Mouse (Mus musculus) right cerebral cortex, postnatal 14 days (tissue): ENCODE data around the gene Dnajb8.
A peak's percentile ranks its signal among the peaks of the same experiment; 100 is the strongest.

Source experiments
- DNase-seq: peaks from one replicate; pipeline ENCODE4 v3.0.0; 2022

Dnajb8 gene

DNA sequence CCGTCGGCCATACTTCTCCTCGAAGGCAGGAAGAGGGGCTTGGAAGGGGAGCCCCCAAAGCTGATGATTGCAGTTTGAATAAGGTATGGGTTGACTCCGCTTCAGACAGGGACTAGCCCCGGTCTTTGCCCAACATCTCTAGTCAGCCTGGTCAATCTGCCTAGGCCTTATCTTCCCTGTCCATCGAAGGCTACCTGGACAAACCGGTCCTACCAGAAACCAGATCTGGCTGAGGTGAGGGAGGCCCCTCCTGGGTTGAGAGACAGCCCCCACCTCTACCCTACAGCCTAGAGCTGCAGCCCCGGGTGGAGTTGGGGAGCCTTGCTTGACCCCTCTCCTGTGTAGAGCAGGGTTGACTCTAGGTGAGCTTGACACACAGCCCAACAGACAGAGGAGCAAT, 11.9 kb downstream of the Dnajb8 start:
- no peak for DNase-seq

DNA sequence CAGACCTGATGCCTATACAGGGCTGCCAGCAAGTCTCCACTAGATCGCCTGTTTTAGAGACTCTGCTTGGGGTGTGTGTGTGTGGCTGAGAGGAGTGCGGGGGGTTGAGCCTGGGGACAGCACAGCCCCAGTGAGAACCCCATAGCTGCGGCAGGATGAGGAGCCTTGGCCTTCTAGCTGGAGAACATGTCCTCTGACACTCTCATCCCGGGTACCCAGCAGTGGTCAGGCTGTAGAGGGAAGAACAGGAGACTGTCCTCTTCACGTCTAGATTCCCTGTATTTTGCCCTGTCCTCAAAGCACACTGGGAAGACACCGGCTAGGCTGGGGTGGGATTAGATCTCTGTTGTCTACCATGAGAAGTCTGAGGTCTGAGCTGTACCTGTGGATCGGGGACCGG, 13.4 kb downstream of the Dnajb8 start:
- DNase-seq, result no peak

DNA sequence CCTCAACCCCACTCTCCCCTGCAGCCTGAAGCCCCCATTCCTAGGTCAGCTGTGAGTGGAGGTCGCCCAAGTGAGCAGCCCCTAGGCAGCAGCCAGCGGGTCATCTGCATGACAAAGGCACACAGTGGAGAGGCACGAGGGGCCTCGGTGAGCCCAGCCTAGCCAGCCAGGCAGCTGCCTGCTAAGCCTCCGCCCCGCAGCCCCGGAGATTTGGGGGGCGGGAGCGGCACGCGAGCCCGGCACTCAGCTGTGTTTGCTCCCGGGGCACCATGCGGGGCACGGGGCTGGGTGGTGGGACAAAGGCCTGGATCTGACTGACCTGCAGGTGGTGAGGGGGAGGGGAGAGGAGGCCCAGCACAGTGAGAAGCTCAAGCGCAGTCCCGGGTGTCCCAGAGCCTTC, 13.9 kb downstream of the Dnajb8 start:
- DNase-seq, result no peak

DNA sequence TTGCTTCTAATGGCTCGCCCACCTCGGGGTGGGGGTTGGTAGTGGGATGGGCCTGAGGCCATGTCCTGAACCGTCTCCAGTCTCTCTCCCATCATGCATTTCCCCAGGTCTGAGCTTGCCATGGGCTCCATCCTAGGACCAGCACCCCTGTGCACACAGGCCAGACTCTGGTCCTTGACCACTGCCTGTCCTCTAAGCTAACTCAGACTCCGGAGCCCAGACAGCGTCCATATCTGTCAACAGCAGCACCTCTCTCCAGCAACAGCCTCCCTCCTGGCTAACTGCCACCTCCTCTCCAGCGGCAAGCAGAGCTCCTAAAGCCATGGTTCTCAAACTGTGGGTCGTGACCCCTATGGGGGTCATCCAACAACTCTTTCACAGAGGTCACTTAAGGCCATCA, 14.4 kb downstream of the Dnajb8 start:
- no peak for DNase-seq

DNA sequence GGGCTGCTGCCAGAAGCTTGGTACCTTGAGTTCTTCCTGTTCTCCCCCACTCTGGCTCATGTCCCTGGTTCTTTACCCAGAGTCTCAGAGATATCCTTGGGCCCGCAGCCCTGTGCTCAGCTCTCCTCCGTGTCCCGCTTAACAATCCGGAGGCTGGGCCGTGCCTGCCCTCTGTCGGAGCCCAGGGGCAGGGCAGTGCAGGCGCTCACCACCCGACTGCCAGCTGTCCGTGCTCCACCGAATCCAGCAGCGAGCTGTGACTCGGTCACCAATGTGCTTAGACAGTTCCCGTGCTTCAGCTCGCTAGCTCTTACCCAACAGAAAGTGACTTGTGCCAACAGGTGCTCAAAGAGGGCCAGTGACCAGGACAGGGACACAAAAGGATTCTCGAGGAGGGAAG, 20.5 kb downstream of the Dnajb8 start:
- peak; percentile 50 for DNase-seq

DNA sequence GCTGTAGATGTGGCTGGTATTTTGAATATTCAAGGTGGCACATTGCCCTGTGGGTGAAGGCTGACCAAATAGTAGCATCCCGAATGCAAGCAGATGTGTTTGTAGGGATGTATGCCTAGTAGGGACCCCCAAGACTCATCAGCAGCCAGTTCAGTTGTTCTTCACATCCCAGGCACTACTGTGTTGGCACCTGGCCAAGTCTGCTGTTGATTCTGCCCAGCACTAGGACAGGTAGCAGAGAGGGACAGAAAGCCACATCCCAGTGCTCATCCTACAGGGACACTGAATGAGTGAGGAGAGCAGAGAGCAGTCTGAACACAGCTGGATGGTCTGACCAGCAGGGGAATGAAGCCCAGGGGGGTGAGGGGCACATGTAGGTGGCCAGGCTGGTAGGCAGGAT, 27.2 kb downstream of the Dnajb8 start:
- no peak for DNase-seq

DNA sequence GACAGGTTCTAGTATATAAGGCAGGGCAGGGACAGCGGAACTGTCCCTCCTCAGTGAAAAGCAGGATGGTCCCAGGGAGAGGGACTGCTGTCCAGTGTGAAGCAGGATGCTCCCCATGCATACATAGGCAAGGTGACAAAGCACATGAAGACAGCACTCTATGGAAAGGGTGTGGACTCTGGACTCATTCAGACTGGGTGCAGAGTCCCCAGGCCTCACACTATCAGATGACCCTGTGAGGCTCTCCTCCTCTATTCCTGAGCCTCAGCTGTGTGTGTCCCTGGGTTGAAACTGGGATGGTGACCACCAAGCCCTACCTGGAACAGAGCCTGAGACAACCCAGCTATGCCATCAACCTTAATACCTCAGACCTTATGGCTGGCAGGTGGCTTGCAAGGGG, 29.3 kb downstream of the Dnajb8 start:
- DNase-seq, result no peak

DNA sequence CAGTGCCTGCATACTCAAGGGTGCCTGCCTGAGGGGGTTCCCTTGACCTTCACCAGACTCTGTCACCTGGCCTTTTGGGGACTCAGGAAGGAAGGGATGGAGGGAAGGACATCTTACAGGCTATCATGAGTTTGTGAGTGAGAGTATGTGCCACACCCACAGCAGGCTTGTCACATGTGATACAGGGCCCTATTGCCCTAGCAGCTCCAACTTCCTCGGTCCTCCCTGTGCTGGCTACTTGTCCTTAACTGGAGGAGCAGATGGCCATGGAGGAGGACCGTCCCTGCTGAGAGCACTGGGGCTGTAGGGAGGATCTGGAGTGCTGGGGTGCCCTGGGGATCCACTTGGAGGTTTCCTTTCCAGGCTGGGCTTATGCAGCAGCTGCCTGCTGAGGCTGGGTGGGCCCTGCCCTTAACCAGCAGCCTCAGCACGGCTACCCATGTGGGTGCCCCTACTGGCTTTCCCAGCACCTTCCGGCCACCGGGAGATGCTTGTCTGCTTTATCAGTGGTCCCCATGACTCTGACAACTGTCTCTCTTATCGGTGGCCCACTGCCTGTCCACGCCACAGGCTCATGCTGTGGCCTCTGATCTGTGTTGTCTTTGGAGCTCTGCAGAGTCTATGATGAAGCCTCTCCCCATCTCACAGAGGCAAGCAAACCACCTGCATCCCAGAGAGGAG, 29.9 kb downstream of the Dnajb8 start:
- no peak for DNase-seq

DNA sequence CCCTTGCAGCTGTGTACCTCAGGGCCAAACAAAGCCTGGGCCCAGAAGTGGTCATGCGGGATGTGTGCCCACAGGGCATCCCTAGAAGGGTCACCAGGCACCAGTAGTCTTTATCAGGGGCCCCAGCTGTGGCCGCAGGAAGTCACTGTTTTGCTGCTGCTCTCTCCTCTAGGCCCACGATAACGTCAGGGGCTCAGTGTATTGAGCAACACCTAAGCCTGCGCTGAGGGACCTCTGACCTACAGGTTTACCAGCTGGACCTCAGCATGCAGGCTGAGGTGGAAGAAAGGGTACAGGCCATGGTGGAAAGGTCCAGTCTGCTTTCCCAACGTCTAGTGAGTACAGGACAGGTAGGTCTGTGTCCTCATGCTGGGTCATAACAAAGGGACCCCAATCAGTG, 32.0 kb downstream of the Dnajb8 start:
- no peak for DNase-seq

DNA sequence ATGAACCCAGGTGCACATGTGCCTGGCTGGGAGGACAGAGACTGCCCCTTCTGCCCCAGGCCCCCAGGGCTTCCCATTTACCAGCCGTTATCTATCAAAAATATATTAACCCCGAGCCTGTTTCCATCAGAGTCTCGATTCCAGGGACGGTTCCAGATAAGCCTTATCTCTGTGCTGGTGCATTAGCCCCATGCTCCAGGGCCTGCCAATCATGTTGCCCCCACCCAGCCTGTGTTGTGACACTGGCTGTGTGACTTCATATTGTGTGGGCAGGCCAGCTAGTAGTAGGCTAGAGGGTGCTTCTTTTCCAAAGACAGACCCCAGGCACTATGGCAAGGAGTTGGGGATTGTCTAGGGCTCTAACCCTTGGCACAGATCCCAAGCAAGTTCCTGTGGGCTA, 33.4 kb downstream of the Dnajb8 start:
- no peak for DNase-seq

DNA sequence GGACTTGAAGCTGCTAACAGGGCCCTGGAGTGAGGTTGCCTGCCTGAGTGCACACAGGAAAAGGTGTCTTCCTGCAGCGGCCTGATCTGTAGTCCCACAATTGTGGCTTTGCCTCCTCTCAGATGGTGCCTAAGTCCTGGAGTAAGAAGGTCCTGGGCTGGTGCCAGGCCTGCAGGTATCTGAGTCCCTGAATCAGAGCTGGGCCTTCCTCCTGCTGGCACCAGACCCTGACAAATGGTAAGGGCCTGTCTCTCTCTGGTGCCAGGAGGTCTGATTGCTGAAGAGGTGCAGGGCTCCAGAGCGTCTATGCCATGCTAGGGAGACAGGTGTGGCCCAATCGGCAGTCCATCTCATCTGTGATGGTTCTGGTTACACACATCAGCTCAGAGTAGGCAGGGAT, 37.6 kb downstream of the Dnajb8 start:
- DNase-seq, result no peak

DNA sequence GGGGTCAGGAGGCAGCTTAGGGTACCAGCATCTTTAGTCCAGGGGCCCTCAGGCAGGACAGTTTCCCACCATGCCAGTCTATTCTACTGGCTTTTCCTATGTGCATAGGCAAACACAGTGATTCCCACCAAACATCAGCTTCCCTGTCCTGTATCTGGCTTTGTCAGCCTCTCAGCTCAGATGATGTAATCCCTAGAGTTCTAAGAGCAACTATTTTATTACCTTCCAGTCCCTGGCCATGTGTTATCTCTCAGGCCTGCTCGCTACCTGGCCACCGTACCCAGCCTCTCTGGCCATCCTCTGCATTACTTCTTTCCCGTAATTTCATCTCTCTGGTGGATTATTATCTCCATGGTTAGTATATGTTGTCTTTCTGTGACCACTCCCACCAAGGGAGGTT, 38.6 kb downstream of the Dnajb8 start:
- DNase-seq, result no peak

DNA sequence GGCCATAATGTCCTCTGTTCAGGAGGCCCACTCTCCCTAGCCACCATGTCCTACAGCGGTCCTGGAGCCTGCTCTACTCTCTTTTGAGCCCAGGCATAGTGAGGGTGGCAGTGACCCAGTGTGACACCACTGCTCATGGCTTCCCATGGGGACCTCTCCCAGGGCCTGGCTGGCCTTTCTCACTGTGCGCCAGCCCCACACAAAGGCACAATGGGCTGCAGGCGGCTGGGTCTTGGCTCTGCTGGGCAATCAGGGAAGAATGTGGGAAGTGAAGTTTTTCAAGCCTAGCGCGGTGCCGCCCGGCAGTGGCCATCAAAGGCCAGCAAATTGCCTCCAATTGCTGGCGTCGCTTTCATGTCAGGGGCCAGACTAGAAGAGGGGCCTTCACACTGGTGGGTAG, 40.1 kb downstream of the Dnajb8 start:
- DNase-seq, result no peak

DNA sequence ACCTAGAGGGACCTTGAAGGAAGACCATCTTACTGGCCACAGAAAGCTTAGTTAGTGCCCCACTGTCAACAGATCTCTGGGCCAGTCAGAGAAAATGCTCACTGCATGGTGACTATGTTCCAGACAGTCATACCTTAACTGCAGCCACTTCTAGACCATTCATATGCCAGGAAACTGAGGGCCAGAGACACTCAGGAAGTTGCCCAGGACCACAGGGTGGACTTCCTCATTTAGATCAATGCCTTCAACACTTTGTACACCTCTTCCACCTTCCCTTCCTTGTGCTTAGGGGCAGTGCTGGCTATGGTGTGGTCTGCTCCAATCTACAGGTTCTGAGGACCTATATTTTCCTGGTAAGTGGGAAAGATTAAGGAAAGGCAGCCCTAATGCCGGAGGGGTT, 43.3 kb downstream of the Dnajb8 start:
- DNase-seq, result no peak

DNA sequence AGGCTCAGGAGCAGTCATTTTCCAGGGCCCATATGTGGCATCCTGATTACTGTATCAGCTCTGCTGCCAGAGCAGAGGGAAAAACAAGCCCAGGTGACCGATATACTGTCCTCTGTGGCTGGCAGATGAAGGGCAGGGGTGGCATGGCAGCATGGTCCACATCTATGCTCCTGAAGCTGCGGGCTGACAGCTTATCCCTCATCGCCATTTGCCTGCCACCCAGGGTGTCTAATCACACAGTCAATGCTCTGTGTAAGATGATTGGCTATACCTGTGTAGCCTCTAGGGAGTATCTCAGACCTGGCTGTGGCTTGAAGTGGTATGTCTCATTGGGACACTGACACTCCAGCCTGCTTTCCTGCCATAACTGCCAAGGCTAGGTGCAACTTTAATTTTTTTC, 44.0 kb downstream of the Dnajb8 start:
- no peak for DNase-seq

DNA sequence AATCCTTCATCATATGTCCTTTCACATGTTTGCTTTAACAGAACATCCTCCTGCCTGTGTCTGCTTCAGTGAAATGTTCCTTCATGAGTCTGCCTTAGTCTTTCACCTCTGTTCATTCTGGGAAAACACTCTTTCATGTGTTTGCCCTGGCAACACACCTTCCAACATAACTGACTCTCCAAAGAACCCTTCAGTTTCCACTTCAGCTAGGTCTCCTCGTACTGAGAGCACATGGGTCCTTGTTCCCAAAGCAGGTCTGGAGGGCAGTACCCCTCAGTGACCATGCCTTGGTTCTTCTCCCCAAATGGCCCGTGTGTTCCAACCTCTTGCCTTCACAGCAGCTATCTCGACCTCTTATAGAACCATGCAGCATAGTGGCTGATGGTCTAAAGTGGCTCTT, 45.0 kb downstream of the Dnajb8 start:
- no peak for DNase-seq

DNA sequence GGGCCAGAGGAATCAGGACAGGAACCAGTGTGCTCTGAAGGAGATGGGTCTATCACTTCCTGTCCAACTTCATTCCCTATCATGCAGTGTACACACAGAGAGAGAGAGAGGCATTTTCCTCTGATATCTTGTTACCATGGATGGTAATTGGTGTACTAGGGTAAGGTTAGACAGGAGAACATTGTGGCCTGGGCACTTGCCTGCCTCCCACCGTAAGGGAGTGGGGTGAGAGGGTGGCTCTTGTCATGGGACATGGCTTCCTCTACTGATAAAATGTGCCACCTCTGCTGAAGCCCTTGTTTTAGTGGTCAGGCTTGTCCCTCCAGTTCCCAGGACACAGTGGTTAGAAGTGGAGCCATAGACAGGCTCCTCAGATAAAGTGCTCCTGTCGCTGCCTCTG, 45.9 kb downstream of the Dnajb8 start:
- DNase-seq, result no peak

DNA sequence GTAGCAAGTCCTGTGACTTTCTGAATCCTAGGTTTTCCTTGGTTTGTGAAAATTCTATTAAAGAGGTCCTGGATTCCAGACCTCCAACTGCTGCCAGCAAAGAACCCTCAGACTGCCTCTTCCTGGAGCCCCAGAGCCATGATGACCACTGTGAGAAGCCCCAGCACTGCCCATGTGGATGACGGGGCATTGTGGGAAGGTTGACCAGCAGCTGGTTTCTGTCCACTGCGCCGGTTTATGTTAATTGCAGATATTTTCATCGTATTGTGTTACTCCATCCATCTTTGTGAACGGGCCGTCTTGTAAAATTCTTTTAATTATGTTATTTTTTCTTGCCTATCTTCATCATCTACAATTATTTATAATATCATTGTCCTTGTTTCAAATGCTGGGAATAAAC, 52.6 kb downstream of the Dnajb8 start:
- no peak for DNase-seq

DNA sequence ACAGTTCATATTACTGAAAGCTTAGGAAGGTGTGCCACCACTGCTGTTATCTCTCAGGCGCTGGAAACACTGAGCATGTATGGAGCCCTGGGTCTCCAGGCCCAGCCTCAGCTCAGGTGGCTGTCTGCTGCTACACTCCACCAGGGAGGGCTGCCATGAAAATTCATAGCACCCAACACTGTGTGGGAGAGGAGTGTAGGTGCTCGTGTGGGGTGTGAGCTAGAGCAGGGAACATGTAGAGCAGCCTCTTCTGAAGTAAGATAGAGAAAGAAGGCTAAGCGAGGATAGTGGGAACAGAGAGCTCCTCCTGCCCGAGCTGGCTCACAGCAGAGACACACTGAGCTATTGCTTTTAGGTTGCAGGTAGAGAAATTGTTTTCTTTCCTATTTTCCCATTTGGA, 54.2 kb downstream of the Dnajb8 start:
- DNase-seq, result no peak

DNA sequence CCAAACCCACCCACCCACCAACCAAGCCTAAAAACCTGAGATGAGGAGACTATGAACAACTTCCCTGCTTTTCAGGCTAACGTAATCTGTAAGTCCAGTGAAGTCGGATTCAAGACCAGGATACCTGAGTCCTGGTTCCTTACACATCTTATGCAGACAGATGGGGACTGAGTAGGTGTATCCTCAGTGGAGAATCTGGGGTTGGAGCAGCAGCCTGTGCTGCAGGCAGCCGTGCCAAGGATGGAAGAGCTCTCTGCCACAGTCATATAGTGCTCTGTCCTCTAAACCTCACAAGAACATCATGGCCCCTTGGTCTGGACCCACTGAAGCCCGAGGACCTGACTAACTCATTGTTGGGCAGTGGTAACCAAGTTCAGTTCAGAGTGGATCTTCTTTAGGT, 55.2 kb downstream of the Dnajb8 start:
- no peak for DNase-seq

DNA sequence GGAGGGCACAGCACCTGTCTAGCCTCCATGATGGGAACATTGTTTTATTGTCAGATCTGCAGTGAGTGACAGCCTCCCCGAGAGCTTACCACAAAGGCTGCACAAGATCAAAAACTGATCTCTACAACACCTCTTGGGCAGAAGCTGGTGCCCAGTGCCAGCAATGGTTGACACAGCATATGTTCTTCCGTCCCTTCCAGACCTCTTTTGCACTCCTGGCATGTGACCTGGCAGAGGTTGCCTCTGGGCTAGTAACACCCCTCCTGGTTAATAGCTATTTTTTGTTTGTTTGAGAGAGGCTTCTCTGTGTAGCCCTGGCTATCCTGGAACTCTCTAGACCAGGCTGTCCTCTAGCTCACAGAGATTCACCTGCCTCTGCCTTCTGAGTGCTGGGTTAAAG, 56.1 kb downstream of the Dnajb8 start:
- DNase-seq, result no peak

DNA sequence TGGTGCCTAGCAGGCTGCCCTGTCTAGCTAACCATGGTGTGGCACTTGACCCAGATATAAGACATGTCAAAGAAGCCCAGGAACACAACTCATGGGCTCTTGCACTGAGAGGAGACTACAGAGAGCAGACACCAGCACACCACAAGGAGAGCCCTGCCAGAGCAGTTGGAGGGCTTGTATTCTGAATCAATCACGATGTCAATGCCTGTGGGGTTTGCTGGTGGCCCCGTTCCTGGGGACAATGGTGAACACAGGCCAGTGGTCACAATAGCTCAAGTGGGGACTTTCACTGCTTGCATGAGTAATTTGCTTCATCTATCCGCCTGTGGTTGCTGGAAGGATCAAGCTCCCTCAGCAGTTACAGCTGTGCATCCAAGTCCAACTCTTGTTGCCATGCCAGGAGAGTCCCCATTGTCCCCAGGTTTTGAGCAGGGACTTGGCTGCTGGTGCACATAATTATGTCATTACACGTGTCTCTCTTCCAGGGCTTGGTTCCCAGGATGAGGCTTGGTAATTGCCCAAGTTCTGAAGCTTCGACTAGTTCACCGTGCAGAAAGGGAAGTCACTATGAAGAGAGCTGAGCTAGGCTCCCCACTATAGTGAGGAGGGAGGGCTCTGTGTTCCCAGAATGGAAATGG, 68.2 kb downstream of the Dnajb8 start:
- DNase-seq, result no peak

DNA sequence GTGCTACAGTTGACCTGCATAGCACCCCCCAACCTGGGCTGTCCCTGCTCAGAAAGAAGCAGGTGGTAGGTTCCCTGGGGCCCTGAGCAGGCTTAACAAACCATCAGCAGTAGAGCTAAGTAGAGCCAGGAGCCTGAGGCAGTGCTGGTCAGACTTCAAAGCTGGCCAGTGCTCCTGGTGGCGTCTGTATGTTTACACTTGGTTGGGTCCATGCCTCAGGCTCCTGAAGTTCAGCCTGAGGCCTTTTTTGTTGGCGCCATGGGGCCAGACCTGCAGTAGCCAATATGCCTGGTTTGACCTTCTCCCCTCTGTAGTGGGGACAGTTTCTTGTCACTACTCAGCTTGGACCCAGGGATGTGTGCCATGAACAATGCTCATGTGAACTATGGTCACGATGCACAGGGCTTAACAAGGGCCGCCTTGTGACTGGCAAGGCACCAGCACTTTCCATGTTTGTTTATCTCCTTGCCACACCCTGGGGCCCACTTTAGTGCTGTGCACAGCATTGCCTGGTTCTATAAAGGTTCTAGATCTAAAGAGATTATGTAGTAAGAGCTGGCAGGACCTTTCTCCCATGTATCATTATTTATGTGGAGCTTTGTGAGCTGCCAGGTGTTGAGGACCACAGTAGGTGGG, 70.3 kb downstream of the Dnajb8 start:
- no peak for DNase-seq

DNA sequence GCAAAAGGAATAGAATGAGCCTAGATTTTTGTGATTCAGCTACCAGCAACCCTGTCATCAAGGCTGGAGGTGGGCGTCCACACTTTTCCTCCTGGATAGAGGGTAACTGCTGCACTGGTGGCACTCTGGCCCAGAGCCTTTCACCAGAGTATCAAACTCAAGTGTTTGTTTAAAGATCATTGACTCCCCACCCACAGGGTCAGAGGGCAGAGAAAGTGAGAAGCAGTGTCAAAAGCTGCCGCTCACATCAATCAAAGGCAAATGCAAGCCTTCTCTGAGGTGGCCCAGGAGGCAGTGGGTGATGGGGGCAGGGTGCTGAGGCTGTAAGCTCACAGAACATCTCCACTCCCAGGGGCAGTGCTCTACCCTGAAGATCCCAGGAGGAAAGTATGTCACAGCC, 77.4 kb downstream of the Dnajb8 start:
- DNase-seq, result no peak

DNA sequence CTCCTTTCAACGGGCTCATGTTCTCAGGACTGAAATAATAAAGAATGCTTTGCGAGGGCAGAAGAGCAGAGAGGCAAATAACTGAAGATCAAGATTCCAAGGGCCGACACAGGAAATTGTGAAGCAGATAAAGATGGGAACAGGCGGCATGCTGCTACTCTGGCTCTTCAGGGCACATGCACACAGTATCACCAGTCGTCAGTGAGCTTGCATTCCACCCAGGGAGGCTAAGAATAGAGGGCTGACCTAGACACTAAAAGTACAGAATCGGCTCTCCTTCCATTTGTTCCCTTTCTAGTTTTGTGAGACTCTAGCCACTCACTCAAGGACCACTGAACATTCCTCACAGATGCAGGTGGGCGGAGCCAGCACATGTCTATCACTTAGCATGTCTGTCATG, 79.2 kb downstream of the Dnajb8 start:
- DNase-seq, result no peak
